Mouse (Mus musculus) gastrocnemius, postnatal 4 days (tissue): ENCODE results near the gene Slc50a1. TPM values are rescaled to one million over a fixed set of nuclear protein-coding genes. Genes with fewer than 3 reads are reported as not detected.

Source experiments
- DNase-seq, 2 experiments: peaks; one replicate each; pipeline ENCODE4 v3.0.0; 2021 to 2022; ENCODE audit warnings: low spot score in 2 of 2, mixed read lengths in 2 of 2
- microRNA-seq: library from miRNA; unstranded; fragments of <30 nt; microRNA quantifications from one replicate; pipeline ENCODE4 v1.2.0, GENCODE M21; 2021
- total RNA-seq, 2 experiments: library from RNA; stranded (reverse); gene quantifications; 2 replicates each; pipeline ENCODE4 v1.2.3; 2021

Slc50a1 gene
- total RNA-seq, 2 experiments from 2014 or later = 31.7 to 37.7 TPM

DNA sequence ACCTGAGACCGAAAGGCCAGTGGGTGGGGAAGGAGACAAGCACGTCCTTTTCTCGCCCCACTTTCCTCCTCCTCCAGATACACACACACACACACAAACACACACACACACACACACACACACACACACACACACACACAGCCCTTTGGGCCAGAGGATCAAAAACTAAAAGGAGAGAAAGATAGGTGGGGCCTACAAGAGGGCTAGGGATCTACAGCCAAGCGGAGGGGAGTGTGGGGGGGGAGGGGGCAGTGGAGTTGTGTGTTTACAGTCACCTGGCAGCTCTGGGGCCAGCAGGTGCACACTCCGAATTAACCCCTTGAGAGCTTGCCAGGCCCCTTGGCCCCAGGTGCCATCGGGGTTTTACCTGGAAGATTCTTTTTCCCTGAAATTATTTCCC is 37.8 kb downstream of the Slc50a1 start:
- no peak for DNase-seq

DNA sequence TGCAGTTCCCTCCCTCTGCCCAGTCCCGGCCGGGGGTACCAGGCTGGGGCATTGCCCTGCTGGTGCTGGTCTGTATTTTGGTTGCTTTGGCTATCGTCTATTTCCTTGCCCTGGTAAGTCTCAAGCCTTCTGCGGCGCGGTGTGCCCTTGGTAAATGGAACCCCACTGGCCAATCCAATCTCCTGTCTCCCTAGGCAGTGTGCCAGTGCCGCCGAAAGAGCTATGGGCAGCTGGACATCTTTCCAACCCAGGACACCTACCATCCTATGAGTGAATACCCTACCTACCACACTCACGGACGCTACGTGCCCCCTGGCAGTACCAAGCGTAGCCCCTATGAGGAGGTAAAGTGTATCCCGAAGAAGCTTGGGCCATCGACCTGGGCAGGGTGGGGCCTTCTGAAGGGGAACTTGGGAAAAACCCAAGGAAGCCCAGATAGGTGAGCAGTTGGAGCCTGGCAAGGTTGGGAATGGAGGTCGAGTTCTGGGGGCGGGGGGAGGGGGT is 38.5 kb downstream of the Slc50a1 start:
- DNase-seq = no peak

DNA sequence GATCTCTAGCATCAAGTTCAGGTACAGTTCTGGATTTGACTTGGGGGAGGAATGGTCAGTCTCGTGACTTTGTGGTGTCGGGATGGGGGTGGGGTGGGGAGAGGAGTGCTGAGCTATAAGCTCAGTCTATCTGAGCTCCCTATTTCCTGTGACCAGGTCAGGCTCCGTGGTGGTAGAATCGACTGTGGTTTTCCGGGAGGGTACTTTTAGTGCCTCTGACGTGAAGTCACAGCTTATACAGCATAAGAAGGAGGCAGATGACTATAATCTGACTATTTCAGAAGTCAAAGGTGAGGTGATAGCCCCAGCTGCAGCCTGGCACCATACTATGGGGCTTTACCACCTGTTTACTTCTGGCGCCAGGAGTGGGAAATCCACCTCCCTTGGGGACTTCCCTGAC is 39.0 kb downstream of the Slc50a1 start:
- no peak for DNase-seq

DNA sequence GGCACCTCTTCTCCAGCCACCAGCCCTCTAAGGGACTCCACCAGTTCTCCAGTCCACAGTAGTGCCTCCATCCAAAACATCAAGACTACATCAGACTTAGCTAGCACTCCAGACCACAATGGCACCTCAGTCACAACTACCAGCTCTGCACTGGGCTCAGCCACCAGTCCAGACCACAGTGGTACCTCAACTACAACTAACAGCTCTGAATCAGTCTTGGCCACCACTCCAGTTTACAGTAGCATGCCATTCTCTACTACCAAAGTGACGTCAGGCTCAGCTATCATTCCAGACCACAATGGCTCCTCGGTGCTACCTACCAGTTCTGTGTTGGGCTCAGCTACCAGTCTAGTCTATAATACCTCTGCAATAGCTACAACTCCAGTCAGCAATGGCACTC is 39.8 kb downstream of the Slc50a1 start:
- no peak for DNase-seq

DNA sequence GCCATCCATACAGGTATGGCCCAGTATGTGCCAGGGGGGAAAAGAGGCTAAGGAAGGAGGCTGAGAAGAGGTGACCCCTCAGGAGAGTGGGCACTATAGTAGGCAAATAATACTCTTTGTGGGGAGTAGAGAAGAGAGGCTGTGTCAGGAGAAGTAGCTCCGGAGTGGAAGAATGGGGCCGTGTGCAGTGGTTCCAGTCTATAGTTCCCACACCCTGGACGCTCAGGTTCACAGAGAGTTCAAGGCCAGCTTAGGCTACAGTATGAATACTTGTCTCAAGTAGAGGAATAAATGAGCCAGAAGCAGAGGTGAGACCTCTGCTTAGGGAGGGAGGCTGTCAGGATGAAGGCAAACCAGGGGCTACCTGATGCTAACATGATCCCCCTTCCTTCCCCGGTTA is 41.1 kb downstream of the Slc50a1 start:
- DNase-seq = no peak

DNA sequence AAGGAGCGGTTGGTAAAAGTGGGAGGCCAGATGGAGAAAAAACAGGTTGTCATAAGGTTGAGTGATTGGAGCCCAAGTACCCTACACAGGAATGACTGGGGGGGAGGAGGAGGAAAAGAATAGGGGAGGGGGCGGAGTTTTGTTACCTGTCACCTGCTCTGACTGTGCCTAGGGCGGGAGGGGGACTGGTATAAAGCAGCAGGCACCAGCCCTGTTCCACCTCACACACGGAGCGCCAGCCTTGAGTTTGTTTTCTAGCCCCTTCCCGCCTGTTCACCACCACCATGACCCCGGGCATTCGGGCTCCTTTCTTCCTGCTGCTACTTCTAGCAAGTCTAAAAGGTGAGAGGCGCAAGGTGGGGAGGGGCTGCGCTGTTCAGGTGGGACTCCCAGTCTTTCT is 41.5 kb downstream of the Slc50a1 start, which contains the start of gene Muc1:
Gene Muc1, plus strand, starts transcription at position 222 of the 400 bp plus-strand sequence.
- DNase-seq = no peak

DNA sequence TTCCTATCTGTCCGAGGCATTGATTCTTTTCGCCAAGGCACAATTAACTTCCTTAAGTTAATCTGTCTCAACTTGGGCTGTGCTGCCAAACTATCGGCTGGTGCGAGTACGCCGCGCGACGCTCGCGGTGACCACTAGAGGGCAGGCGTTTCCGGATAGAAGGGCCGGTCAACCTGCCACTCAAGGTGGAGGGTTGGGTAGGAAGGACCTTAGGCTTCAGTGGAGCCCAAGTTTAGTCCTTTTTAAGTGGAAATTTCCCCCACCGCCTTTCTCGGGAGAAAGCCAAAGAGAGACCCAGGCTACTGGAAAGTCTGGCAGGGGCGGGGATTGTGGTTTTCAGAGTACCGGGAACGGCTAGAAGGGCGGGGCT is 42.2 kb downstream of the Slc50a1 start:
- DNase-seq = peak; percentile 72 to 85

DNA sequence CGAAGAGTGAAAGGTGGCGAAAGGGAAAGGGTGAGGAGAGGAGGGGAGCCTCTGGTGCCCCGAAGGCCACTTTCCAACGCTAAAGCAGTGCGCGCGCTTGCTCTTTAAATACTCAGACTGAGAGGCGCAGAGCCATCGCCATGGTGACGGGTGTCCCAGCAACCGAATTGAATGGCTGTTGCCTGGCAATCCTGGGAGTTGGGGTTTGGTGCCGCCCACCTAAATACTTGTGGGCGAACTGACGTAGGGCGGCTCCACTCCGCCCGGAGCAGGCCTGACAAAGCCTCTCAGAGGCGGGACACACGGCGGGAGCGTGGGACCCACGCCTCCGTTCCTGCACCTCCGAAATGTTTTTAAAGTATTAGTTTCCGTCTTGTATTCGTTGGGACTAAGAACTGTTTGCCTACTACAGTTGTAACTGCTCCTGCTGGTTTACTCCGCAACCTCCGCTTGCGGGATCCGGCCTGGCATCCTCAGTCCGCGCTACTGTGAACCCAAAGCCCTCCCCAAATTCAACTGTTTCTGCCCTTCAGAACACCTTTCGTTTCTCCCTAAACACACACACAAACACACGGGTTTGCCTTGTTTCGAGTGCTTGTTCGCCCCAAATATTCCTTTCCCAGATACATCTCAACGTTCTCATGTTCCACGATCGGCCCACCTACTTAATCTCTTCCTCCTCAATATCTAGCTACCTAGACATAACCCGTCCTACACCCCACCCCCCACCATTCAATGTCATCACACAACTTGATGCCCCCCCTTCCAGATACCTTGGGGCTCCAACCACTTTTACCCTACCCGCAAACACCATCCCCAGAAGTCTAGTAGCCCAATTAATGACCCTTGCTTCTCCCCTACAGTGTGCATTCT is 42.8 kb downstream of the Slc50a1 start:
- peak in 1 of 2 experiments; percentile 70 for DNase-seq

DNA sequence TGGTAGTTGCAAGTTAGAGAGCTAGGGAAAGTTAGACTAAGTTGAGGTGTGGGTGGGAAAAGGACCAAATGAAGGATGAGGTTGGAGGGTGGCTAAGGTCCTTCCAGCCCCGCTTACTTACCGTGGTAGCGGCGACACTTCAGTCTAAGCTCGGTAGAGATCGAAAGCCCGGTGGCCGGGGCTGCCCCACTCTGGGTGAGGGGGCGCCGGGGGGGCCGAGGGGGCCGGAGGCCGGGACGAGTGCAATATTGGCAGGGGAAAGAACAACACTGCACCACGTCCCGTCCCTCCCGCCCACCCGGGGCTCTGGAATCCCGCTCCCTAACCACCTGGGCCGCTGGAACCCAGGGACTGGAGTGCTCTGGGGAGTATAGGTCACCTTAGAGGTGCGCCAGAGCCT is 43.5 kb downstream of the Slc50a1 start, which contains the start of gene Mtx1:
Gene Mtx1, minus strand, starts transcription at position 189 of the 400 bp plus-strand sequence.
- DNase-seq = no peak

DNA sequence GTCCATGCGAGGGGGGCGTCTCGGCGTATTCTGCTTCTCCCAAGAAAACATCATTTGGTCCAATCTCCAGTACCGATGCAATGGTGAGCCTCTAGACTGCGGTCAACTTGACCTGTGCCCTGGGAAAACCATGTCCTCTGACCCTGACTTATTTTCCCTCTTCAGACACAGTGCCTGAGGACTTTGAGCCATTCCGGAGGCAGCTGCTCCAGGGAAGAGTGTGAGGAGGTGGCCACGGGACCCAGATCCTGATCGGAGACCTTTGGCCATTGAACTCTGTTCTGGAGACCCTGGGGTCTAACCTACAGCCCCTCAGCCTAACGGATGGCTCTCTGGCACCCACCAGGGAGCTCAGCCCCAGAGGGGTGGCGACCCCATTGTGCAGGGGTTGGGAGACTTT is 44.0 kb downstream of the Slc50a1 start:
- no peak for DNase-seq

DNA sequence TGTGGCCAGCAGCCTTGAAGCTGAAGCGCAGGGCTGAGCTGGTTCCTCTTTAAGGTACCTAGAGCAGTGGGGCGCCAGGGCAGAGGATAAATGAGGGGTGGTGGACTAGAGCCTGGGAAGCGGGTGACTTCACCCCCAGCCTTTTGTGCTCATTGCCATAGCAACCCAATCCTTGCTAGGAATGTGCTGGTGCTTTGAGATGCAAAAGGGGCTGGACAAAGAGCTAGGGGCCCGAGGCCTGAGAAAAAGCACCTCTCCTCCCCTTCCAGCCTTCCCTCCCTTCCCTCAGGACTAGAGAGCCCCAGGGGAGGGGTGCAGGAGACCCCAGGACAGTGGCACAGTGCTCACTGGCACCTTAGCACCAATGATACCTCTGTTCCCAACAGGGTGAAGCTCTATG is 44.5 kb downstream of the Slc50a1 start:
- DNase-seq = no peak

DNA sequence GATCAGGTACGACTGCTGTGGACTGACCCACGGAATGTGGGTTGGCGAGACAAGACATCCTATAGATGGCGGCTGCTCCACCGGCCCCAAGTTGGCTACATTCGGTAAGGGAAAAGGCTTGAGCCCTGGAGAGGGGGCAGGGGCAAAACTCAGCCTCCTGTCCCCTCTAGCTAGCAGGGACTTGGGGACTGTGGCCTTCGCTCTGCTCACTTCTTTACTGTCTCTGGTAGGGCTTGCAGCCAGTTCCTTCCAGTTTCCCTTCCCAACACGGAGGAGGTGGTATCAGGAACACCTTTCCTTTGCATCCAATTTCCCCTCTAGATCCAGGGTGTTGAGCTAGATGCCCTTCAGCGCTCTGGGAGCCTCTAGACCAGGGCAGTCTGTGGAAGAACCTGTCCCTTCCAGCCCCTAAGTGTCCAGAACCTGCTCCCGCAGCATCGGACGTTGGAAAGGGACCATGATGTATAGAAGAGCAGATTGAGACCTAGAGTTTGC is 45.0 kb downstream of the Slc50a1 start:
- DNase-seq = no peak

DNA sequence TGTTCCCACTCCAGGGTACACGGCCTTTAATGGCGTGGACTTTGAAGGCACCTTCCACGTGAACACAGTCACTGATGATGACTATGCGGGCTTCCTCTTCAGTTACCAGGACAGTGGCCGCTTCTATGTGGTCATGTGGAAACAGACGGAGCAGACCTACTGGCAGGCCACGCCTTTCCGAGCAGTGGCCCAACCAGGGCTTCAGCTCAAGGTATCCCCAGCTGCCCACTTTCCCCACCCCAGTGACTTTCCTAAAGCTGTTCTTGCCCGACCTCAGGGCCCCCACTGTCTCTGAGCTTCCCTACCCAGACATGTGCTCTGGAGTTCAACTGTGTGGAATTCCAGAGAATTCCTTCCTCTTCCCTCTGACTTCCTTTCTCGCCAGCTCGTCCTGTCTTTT is 45.6 kb downstream of the Slc50a1 start:
- no peak for DNase-seq

DNA sequence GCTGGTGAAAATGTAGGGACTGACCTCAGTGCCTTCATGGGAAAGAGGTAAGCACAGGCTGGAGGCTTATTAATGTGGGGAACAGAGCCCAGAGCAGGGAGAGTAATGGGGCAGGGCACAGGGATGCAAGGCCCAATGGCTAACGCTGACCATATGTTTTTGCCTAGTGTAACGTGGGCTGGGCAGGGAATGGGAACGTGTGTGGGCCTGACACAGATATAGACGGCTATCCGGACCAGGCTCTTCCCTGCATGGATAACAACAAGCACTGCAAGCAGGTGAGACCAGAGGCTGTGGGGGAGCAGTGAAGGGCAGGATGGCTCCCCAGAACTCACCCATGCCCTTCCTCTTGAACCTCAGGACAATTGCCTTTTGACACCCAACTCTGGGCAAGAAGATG is 49.2 kb downstream of the Slc50a1 start:
- no peak for DNase-seq

DNA sequence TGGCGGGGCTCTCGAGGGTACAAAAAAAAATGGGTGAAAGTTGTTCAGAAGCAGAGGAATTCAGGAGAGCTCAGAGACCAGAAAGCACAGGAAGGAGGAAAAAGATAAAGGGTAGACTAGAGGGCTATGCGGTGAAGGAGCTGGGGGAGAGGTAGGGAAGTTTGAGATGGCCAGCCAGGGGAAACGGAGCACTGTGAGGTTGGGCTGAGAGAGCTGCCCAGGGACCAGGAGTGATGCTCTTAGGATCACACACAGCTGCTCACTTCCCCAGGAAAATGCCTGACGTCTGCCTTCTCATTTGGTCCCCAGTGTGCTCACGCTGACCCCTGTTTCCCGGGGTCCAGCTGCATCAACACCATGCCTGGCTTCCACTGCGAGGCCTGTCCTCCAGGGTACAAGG is 50.8 kb downstream of the Slc50a1 start:
- peak in 1 of 2 experiments; percentile 15 for DNase-seq

DNA sequence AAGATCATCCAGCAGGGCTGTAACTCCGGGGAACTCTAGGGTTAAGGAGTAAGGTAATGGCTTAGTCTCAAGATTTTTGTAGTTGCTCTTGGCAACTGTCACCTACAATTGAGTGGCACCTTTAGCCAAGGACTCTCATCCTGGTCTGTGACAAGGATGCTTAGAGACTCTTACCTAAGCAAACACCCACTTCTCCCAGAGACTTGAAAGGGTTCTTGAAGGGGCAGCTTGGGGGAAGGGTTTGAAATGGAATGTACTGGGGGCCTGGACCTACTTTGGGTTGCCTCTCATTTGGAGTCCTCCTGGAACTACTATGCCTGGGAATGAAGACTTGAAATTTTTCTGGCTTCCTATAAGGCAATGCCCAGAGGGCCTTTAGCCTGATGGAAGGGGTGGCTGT is 52.1 kb downstream of the Slc50a1 start:
- DNase-seq = no peak

Small RNA genes within 50 kb of the gene (microRNA-seq; reads per million reads assigned to microRNA genes)
- 7.2 reads per million, percentile 22 among the genes with 10 or more reads in this experiment for gene Mir92b

Other genes starting within 250 kb of the Slc50a1 start
- 10 to 100 TPM; 13.3 to 14.0 TPM for gene Rusc1, start 177.3 kb downstream of the Slc50a1 start, total RNA-seq
- gene Gm43738, start 169.5 kb downstream of the Slc50a1 start, total RNA-seq = not detected
- gene Fdps, start 168.6 kb downstream of the Slc50a1 start, total RNA-seq = 10 to 100 TPM; 61.4 to 80.2 TPM
- 1 to 10 TPM in 1 of 2 experiments, not detected in 1; 1.1 TPM for gene Pklr, start 134.4 kb downstream of the Slc50a1 start, total RNA-seq
- gene Hcn3, start 110.4 kb downstream of the Slc50a1 start, total RNA-seq = under 1 TPM; 0.39 to 0.91 TPM
- gene Clk2, start 105.8 kb downstream of the Slc50a1 start, total RNA-seq = 10 to 100 TPM; 31.1 to 39.0 TPM
- gene Scamp3, start 93.1 kb downstream of the Slc50a1 start, total RNA-seq = 10 to 100 TPM; 41.8 to 43.1 TPM
- gene Fam189b, start 87.4 kb downstream of the Slc50a1 start, total RNA-seq = 10 to 100 TPM; 19.2 to 22.1 TPM
- gene Gba, start 67.6 kb downstream of the Slc50a1 start, total RNA-seq = 10 to 100 TPM; 30.9 to 32.2 TPM
- 100 to 1,000 TPM; 142 to 158 TPM for gene Thbs3, start 55.4 kb downstream of the Slc50a1 start, total RNA-seq
- gene Mtx1, start 43.5 kb downstream of the Slc50a1 start, total RNA-seq = 10 to 100 TPM; 80.7 to 95.1 TPM
- 1 to 10 TPM in 1 of 2 experiments, under 1 TPM in 1; 0.57 to 1.5 TPM for gene Muc1, start 41.5 kb downstream of the Slc50a1 start, total RNA-seq
- 100 to 1,000 TPM in 1 of 2 experiments, 10 to 100 TPM in 1; 99.9 to 117 TPM for gene Krtcap2, start 24.6 kb downstream of the Slc50a1 start, total RNA-seq
- gene Trim46, start 24.3 kb downstream of the Slc50a1 start, total RNA-seq = under 1 TPM; 0.73 to 0.83 TPM
- gene Dpm3, start 11.2 kb downstream of the Slc50a1 start, total RNA-seq = 10 to 100 TPM; 61.2 to 62.8 TPM
- 10 to 100 TPM; 20.4 to 21.8 TPM for gene Efna1, start 10.6 kb upstream of the Slc50a1 start, total RNA-seq
- not detected for gene Efna3, start 52.4 kb upstream of the Slc50a1 start, total RNA-seq
- 1 to 10 TPM; 2.6 to 2.8 TPM for gene Efna4, start 67.5 kb upstream of the Slc50a1 start, total RNA-seq
- 10 to 100 TPM; 54.6 to 55.8 TPM for gene Adam15, start 79.4 kb upstream of the Slc50a1 start, total RNA-seq
- gene Dcst2, start 91.4 kb upstream of the Slc50a1 start, total RNA-seq = under 1 TPM; 0.12 to 0.16 TPM
- gene Dcst1, start 94.7 kb upstream of the Slc50a1 start, total RNA-seq = under 1 TPM; 0.27 to 0.34 TPM
- gene Zbtb7b, start 124.2 kb upstream of the Slc50a1 start, total RNA-seq = 10 to 100 TPM; 14.1 to 23.9 TPM
- gene Lenep, start 132.2 kb upstream of the Slc50a1 start, total RNA-seq = under 1 TPM in 1 of 2 experiments, not detected in 1; 0.83 TPM
- gene Flad1, start 141.3 kb upstream of the Slc50a1 start, total RNA-seq = 10 to 100 TPM; 21.9 to 27.2 TPM
- 10 to 100 TPM; 35.7 to 44.5 TPM for gene Cks1b, start 147.8 kb upstream of the Slc50a1 start, total RNA-seq
- 10 to 100 TPM; 73.1 to 80.6 TPM for gene Shc1, start 147.9 kb upstream of the Slc50a1 start, total RNA-seq
- 10 to 100 TPM; 31.9 to 35.0 TPM for gene Pygo2, start 159.6 kb upstream of the Slc50a1 start, total RNA-seq
- gene Pbxip1, start 166.1 kb upstream of the Slc50a1 start, total RNA-seq = 100 to 1,000 TPM; 193 to 208 TPM
- 10 to 100 TPM; 13.1 to 16.1 TPM for gene Pmvk, start 184.0 kb upstream of the Slc50a1 start, total RNA-seq
- 10 to 100 TPM; 13.6 to 16.5 TPM for gene Kcnn3, start 249.6 kb upstream of the Slc50a1 start, total RNA-seq